Mouse (Mus musculus) left cerebral cortex, adult 9 months (tissue): Measurements from ENCODE around the gene Nckap5.

Experiments
- DNase-seq, 2 experiments: peaks; one replicate each; pipeline ENCODE4 v3.0.0; 2022; ENCODE audit warnings: low spot score in 2 of 2

The Nckap5 gene

DNA sequence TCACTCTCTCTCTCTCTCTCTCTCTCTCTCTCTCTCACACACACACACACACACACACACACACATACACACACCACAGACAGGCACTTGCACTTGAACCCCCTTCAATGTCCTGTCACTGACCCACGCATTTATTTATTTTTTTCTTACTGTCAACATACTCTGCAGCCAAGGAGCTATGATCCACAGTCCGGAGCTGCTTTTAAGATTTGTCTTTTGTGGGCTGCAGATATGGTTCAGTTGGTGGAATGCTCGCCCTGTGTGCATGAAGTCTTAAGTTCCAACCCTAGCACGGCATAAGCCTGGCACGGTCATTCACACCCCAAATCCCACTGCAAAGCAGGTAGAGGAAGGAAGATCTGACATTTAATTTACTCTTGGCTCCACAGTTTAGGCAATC lies 357.6 kb downstream of the Nckap5 start:
- no peak for DNase-seq

- no peak for DNase-seq
These were observed 359.2 kb downstream of the Nckap5 start for GRCm38 (mm10) chr1:126471419-126471818.

GRCm38 (mm10) chr1:126470883-126471282 lies 359.7 kb downstream of the Nckap5 start:
- DNase-seq = no peak

GRCm38 (mm10) chr1:126469818-126470544 lies 360.6 kb downstream of the Nckap5 start:
- DNase-seq = peak in 1 of 2 experiments; percentile 62

- DNase-seq = no peak
These were observed 368.9 kb downstream of the Nckap5 start for GRCm38 (mm10) chr1:126461527-126462354.

DNA sequence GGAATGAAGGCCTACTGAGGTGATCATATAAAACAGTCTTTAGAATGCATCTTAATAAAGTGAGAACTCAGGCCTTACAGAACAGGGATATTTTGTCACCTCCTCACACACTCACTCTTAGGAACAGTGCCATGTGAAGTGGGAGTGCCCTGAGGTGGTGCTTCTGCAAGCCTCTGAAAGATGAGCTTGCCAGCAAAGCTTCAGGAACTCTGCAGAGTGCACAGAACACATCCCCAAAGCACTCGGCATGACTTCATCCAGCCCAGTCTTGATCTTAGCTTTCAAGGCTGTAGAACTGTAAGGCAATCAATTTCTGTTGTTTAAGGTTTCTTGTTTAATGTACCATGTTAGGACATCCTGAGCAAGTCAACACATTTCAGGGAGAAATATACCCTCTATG lies 372.9 kb downstream of the Nckap5 start:
- no peak for DNase-seq

GRCm38 (mm10) chr1:126454504-126455173 lies 376.0 kb downstream of the Nckap5 start:
- no peak for DNase-seq

DNA sequence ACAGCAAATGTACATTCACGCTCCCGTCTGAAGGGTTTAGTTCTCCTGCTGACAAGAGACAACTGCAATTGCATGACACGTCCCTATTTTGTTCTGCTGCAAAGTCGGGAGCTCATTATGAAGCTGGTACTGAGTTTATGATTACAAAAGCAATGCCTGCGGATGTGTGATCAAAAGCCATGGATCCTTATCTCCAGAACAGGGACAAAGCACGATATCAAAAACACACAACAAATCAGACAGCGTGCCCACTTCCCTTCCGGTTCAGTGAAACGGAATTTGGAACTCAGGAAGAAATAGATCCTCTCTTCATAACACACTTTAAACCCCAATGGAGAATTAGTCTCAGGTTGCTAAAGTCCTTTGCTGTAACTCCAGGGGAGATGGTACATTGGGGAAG lies 379.1 kb downstream of the Nckap5 start:
- no peak for DNase-seq

- DNase-seq = no peak
These were observed 381.2 kb downstream of the Nckap5 start for GRCm38 (mm10) chr1:126449424-126449823.

DNA sequence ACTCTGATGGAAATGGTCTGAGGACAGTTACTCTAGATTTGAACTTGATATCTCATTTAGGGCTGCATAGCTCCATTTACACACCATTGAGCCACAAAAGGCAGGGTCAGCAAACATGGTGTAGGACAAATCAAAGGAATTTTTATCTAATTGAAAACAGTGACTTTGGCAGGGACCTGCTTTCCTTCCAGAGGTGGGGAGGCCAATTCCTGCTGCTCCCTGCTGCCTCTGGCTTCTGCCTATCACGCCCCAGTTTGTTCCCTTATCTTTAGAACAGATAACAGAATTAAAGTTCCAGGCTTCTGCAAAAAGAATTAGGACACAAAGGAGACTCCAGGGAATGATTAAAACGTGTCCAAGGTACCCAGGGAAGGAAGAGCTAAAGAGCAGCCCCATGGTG lies 386.7 kb downstream of the Nckap5 start:
- DNase-seq = no peak

- DNase-seq = no peak
These were observed 387.9 kb downstream of the Nckap5 start for GRCm38 (mm10) chr1:126442723-126443122.

DNA sequence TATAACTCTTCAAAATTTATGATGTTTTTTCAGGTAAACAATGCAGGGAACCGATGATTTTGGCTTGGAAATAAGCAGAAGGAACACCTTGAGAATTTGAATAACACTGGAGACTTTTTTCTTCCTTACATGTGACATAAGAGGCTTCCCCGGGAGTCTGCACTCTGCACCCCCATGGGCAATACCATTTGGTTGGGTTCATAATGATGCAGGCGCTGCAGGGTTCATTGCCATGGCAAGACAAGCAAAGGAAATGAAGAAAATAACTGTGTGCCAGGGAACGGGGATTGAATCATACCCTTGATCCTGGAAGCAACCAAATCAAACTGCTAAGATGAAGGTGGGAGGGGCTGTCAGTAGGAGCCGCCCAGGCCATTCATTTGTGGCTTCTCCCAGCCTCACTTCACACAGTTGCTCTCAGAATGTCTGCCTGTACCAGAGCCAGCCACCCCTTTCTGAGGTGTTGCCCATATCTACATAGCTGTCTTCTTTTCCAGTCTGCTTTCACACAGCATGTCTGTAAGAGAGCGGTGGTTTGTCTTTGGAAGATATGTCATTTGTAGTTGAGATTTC lies 392.5 kb downstream of the Nckap5 start:
- no peak for DNase-seq

DNA sequence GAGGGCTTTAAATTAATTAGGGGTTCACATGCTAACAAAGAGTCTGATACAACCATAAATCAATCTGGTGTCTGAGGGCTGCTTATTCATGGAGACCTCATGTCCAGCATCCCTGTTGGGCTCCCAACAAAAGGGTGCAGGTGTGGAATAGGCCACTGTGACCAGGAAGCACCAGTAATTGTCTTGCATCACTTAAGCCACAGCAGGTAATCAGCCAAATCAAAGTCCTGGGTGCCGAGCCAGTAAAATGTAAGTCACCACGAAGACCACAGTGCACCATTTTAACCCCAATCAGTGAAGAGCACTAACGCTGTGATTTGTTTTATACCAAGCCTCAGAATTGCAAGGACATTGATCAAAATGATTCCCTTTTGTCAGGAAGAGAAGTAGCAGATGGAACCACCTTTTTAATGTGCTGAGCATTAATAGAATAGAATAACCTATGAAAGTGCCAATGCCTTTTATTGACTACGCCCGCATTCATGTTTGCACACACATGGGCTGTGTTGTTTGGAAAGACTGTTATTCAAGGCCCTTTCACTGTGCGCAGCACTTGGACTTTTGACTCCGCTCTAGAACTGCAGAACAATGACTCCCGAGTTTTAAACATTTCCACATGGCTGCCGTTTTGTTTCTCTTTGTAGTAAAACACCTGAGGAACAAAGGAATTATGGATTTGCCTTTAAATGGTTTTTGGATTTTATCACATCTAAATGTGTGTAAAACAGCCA lies 393.5 kb downstream of the Nckap5 start:
- no peak for DNase-seq

DNA sequence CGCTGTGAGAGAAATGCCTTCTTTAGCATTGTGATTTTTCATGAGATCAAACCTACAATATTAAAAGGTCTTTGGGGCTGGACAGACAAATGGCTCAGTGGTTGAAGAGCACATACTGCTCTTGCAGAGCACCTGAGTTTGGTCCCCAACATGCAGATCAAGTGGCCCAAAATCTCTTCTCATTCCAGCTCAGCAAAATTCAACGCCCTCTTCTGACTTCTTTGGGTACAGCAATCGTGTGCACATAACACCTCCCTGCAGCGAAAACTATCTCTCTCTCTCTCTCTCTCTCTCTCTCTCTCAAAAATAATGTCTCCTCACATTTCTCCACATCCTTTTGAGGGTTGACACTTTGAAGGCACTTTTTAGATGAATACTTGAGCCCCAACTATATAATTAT lies 398.3 kb downstream of the Nckap5 start:
- no peak for DNase-seq

GRCm38 (mm10) chr1:126431594-126431993 lies 399.0 kb downstream of the Nckap5 start:
- peak; percentile 23 to 87 for DNase-seq

DNA sequence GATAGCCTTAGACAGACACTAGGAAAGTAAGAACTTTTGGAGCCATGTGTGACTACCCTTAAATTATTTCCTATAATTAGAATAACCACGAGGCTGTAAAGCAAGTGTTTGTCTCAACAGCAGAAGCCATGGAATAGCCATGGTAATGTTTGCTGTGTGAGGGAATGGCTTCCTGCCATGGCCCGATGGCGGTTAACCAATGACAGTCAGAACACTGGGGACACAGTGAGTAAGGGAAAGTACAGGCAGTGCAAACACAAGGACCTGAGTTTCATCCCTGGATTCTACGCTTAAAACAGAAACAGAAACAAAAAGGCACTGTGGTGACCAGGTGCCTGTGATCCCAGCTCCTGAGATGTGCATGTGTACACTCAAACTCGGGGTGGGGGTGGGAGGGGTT lies 419.2 kb downstream of the Nckap5 start:
- no peak for DNase-seq

DNA sequence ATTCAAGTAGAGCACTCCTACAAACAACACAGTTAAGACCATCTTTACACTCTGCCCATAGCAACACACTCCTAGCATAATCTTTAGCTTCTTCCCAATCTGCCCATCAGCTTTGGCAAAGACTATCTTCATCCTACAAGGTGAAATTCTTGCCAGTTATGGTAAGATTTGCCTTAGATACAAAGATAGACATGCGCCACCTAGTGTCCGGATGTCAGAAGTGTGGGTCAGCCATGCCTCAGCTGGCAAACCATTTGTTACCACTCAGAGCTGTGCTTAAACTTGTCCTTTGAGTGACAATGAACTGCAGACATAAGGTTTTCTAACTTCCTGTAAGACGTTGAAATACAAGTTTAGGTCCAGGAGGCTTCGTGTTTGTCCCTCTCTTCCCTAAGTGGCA lies 422.7 kb downstream of the Nckap5 start:
- peak in 1 of 2 experiments; percentile 37 for DNase-seq

GRCm38 (mm10) chr1:126405543-126405942 lies 425.1 kb downstream of the Nckap5 start:
- no peak for DNase-seq

DNA sequence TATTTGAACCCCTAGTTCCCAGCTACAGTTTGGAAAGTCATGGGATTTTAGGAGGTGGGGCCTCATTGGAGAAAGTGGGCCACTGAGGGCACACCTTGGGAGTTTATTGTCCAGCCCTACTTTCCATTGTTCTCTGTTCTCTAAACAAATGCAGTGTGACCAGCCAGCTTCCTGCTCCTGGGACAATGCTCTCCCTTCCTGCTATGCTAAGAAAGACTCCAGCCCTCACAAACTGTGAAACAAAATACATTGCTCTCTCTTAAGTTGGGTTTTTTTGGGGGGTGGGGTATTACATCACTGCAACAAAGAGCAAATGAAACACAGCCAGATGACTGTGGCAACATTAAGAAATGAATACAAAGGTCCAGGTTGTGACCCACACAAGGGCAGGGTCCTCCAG lies 426.6 kb downstream of the Nckap5 start:
- no peak for DNase-seq

DNA sequence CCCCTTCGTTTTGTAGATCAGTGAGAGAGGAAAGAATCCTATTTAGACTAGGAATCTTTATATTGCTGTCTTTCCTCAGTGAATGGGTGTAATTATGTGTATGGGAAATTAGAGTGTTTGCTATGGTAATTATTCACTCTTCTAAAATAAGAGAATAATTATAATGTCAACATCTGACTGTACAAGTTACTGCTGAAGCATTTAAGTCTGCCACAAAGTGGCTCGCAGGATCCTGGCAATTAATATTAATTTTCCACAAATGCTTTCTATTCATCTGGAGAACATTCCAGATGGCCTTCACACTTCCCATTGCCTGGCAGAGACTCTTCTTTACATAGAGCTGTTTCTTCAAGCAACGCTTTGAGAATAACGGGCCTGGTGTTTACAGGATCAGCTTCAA lies 439.4 kb downstream of the Nckap5 start:
- no peak for DNase-seq

GRCm38 (mm10) chr1:126377339-126377980 lies 453.1 kb downstream of the Nckap5 start:
- peak in 1 of 2 experiments; percentile 16 for DNase-seq
